In the genomic region with DNA sequence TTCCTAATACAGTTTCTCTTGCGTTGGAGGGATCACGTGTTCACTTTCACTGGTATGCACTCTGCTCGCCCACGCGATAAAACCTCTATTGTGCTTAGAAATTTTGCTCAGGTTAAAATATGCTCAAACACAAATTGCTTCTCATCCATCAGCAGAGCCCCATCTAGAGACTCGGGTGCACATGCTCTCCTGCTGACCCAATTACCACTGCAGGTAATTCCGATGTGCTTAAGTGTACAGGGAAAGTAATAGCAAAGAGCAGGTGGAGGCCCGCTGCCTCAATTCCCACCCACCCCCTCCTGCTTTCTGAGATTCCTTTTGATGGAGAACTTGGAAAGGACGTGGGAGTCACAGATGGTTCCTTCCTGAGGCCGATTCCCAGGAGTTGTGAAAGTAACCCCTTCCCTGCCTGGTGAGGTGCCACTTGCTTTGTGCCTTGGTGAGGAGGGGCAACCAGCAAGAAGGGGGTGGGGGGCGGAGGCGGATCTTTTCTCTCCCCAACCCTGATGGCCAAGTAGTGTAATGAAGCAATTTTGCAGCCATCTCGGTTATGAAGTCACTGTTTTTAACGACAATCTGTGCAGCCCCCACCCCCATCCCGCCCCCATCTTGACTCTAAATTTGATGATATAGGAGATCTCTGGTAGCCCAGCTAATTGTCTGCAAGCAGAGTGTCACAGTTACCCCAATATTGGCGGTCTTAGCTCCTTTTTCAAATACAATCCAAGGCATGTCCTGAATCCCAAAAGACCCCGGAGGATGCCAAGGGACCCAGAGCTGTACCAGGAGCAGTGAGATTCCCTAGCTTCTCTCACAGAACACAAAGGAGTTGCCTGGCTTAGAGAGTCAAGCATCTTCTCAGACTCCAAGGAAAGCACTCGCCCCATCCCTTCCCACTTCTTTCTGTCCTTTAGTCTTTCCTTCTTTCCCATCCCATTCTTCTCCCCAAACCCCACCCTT, we compare ENCODE assay signal across 7 mouse cellular contexts. TPM values are rescaled to one million over a fixed set of nuclear protein-coding genes. Genes with fewer than 3 reads are reported as not detected.
DNase-seq lines count a peak whose midpoint lies in the region; ATAC-seq and TF ChIP-seq lines count a peak whose summit lies in the region.

No protein-coding gene starts in this region.

- no peak for TF ChIP-seq CTCF in liver, postnatal 0 days (IDR thresholded peaks at IDR 0.05; ENCODE audit: low read depth)

- no peaks in the 10 kb centered on the region for H3K9me3 ChIP-seq in hindbrain, embryonic 14.5 days (ENCODE audit: control insufficient read depth, low read length)
- H3K9me3 ChIP-seq in limb, embryonic 11.5 days (ENCODE audit: control insufficient read depth, low read length) = no peaks in the 10 kb centered on the region
- no peaks in the 10 kb centered on the region for H3K9me3 ChIP-seq in liver, postnatal 0 days (ENCODE audit: low read length)

- peak; percentile 57 for ATAC-seq in hindbrain, embryonic 14.5 days (ENCODE audit: low FRiP score)
- ATAC-seq in limb, embryonic 11.5 days (ENCODE audit: insufficient number of reproducible peaks, low FRiP score, low TSS enrichment, low read depth) = no peak
- no peak for ATAC-seq in liver, postnatal 0 days

- peak overlapping the region; percentile 74 for H3K4me2 ChIP-seq in hindbrain, embryonic 14.5 days (replicated peaks)
- H3K4me2 ChIP-seq in limb, embryonic 11.5 days (ENCODE audit: low read depth, severe bottlenecking) = 0 out of 2 replicates have a peak overlapping the region, but pooled peaks have one; percentile 11
- no peak overlapping the region for H3K4me2 ChIP-seq in liver, postnatal 0 days (ENCODE audit: low read depth, low read length)

- no peaks in the 10 kb centered on the region for H3K27me3 ChIP-seq in hindbrain, embryonic 14.5 days (ENCODE audit: control insufficient read depth, insufficient read depth, low read length)
- peaks cover 36% of the 10 kb centered on the region for H3K27me3 ChIP-seq in limb, embryonic 11.5 days (ENCODE audit: control insufficient read depth, insufficient read depth, low read length)
- H3K27me3 ChIP-seq in liver, postnatal 0 days (ENCODE audit: insufficient read depth, low read length) = peaks cover 32% of the 10 kb centered on the region

- WGBS in hindbrain, embryonic 14.5 days = 4% methylated on average over 18 of the region's 18 CpGs
- 4% methylated on average over 18 of the region's 18 CpGs for WGBS in limb, embryonic 11.5 days
- 6% methylated on average over 18 of the region's 18 CpGs for WGBS in liver, postnatal 0 days (ENCODE audit: insufficient replicate concordance)

- DNase-seq in brain, adult 2 months (ENCODE audit: low read depth, low spot score) = peak; percentile 94
- peak; percentile 12 for DNase-seq in embryo, embryonic 11 days
- DNase-seq in hindbrain, embryonic 14.5 days (ENCODE audit: low spot score) = peak; percentile 58
- DNase-seq in limb, embryonic 11.5 days (ENCODE audit: low spot score) = peak; percentile 25
- DNase-seq in right cerebral cortex, postnatal 36 days (ENCODE audit: low spot score in 2 of 2) = peak; percentile 78 to 83
- no peak for DNase-seq in liver, postnatal 0 days
- no peak for DNase-seq in lung, adult 18-20 months

- no peaks in the 10 kb centered on the region for H3K36me3 ChIP-seq in hindbrain, embryonic 14.5 days (replicated peaks; ENCODE audit: control insufficient read depth, insufficient read depth)
- H3K36me3 ChIP-seq in limb, embryonic 11.5 days (ENCODE audit: control insufficient read depth, insufficient read depth, low read length) = no peaks in the 10 kb centered on the region
- H3K36me3 ChIP-seq in liver, postnatal 0 days (replicated peaks; ENCODE audit: insufficient read depth, low read length) = no peaks in the 10 kb centered on the region

- peak overlapping the region; percentile 77 for H3K9ac ChIP-seq in hindbrain, embryonic 14.5 days
- no peak overlapping the region for H3K9ac ChIP-seq in limb, embryonic 11.5 days (ENCODE audit: low read length)
- no peak overlapping the region for H3K9ac ChIP-seq in liver, postnatal 0 days (replicated peaks)

- H3K4me1 ChIP-seq in hindbrain, embryonic 14.5 days (replicated peaks; ENCODE audit: control insufficient read depth, insufficient read depth, low read length) = 0 out of 2 replicates have a peak, but pooled peaks cover 19% of the 10 kb centered on the region
- H3K4me1 ChIP-seq in limb, embryonic 11.5 days (ENCODE audit: control insufficient read depth, insufficient read depth, low read length) = no peaks in the 10 kb centered on the region; the same call in 1 of the 2 replicates
- no peaks in the 10 kb centered on the region for H3K4me1 ChIP-seq in liver, postnatal 0 days (ENCODE audit: insufficient read depth)

- TF ChIP-seq EP300 in liver, postnatal 0 days (IDR thresholded peaks at IDR 0.05; ENCODE audit: low read depth) = no peak

- H3K27ac ChIP-seq in hindbrain, embryonic 14.5 days = peak overlapping the region; percentile 92
- H3K27ac ChIP-seq in limb, embryonic 11.5 days (replicated peaks; ENCODE audit: low read depth, low read length) = no peak overlapping the region
- H3K27ac ChIP-seq in liver, postnatal 0 days (ENCODE audit: low read depth) = no peak overlapping the region

- peak overlapping the region; percentile 68 for H3K4me3 ChIP-seq in hindbrain, embryonic 14.5 days (replicated peaks; ENCODE audit: low read length)
- H3K4me3 ChIP-seq in limb, embryonic 11.5 days (ENCODE audit: low read depth, low read length) = no peak overlapping the region
- H3K4me3 ChIP-seq in liver, postnatal 0 days (ENCODE audit: low read depth, low read length) = no peak overlapping the region

RNA-seq across cellular contexts. Expression of gene Lrrc7, which starts 2.0 kb away (rescaled TPM):
- polyA plus RNA-seq in hindbrain, embryonic 14.5 days (2014; fragmentation: Nextera tagmentation; extraction: Ambion mirVana) = 11.8 and 15.8 TPM in 2 replicates
- 0.27 and 0.52 TPM in 2 replicates for polyA plus RNA-seq in limb, embryonic 11.5 days (2014; fragmentation: Nextera tagmentation; extraction: Ambion mirVana)
- 0.01 TPM in 1 of 2 replicates, not detected in the other for polyA plus RNA-seq in liver, postnatal 0 days (2015; fragmentation: Nextera tagmentation; extraction: Ambion mirVana)

Comparison
In these comparisons a context has a peak if more than half of its experiments do, and no peak if none do; other contexts are left out.
1. DNase-seq: peak in brain, adult 2 months (single experiment), embryo, embryonic 11 days (single experiment), hindbrain, embryonic 14.5 days (single experiment), limb, embryonic 11.5 days (single experiment) and right cerebral cortex, postnatal 36 days (2 of 2); none in liver, postnatal 0 days (single experiment) and lung, adult 18-20 months (0 of 2).